Mouse (Mus musculus): Measurements from ENCODE around the gene 9130213A22Rik. TPM values are rescaled to one million over a fixed set of nuclear protein-coding genes. Genes with fewer than 3 reads are reported as not detected.

Gene 9130213A22Rik
- total and polyA plus RNA-seq, 3 experiments = 0.25 to 1.4 (median 0.82) TPM

DNA sequence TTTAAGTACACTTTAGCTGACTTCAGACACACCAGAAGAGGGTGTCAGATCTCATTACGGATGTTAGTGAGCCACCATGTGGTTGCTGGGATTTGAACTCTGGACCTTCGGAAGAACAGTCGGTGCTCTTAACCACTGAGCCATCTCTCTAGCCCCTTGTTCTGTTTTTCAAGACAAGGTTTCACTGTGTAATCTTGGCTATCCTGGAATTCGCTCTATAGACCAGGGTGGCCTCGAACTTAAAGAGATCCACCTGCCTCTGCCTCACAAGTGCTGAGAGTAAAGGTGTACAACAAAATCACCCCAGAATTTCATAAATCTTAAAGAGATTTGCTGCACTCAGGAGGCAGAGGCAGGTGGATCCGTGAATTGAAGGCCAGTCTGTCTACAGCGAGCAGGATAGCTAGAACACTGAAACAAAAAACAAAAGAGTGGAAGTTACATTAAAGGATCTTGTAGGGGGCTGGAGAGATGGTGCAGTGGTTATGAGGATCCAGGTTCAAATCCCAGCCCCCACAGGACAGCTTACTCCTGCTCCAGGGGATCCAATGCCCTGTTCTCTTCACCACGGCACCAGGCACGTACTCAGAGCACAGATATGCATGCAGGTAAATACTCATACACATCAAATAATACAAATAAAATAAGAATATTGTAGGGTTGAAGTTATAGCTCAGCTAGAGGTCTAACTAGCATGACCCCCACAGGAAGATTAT lies 46.5 kb downstream of the 9130213A22Rik start:
- peaks cover 58% of the 10 kb centered on the region for H3K4me1 ChIP-seq (ENCODE audit: insufficient read depth, low read depth, low read length)
- TF ChIP-seq GATA2 (IDR thresholded peaks at IDR 0.05; ENCODE audit: borderline replicate concordance, low read depth, low read length) = no peak
- no peak for TF ChIP-seq TAL1 (conservative IDR thresholded peaks at IDR 0.05; ENCODE audit: low read depth, low read length)
- no peak for TF ChIP-seq GATA1 (IDR thresholded peaks at IDR 0.05; ENCODE audit: borderline replicate concordance, low read length)
- TF ChIP-seq POLR2AphosphoS5 (IDR thresholded peaks at IDR 0.05; ENCODE audit: insufficient replicate concordance, low read depth, low read length) = no peak
- no peak for TF ChIP-seq CTCF (IDR thresholded peaks at IDR 0.05; ENCODE audit: low read depth, low read length)
- 0 out of 2 replicates have a peak, but pooled peaks cover 3% of the 10 kb centered on the region for H3K27me3 ChIP-seq (ENCODE audit: insufficient read depth, low read length)
- no peaks in the 10 kb centered on the region for H3K9me3 ChIP-seq (replicated peaks)
- ATAC-seq (ENCODE audit: extremely low read depth, insufficient number of reproducible peaks, low FRiP score, poor library complexity, severe bottlenecking) (no peak), DNase-seq (ENCODE audit: low spot score) (no peak)
- H3K36me3 ChIP-seq (replicated peaks) = no peaks in the 10 kb centered on the region
- H3K4me3 ChIP-seq (ENCODE audit: low read depth, low read length) = no peak overlapping the region

DNA sequence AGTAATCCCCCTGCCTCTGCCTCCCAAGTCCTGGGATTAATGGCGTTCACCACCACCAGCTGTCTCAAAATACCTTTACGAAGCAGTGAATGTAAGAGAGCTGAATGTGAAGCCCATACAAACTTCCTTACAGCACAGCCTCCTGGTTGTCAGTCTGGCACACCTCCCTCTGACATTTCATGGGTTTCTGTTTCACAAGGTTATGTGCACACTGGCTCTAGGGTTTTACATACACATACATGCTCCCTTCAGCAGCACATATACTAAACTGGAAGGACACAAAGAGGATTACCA lies 47.7 kb downstream of the 9130213A22Rik start:
- TF ChIP-seq GATA1 (IDR thresholded peaks at IDR 0.05; ENCODE audit: borderline replicate concordance, low read length) (no peak), GATA2 (IDR thresholded peaks at IDR 0.05; ENCODE audit: borderline replicate concordance, low read depth, low read length) (no peak), TAL1 (conservative IDR thresholded peaks at IDR 0.05; ENCODE audit: low read depth, low read length) (no peak), CTCF (IDR thresholded peaks at IDR 0.05; ENCODE audit: low read depth, low read length) (no peak), POLR2AphosphoS5 (IDR thresholded peaks at IDR 0.05; ENCODE audit: insufficient replicate concordance, low read depth, low read length) (no peak)
- Histone ChIP-seq H3K36me3 (replicated peaks) (no peaks in the 10 kb centered on the region), H3K9me3 (replicated peaks) (no peaks in the 10 kb centered on the region), H3K4me1 (ENCODE audit: insufficient read depth, low read depth, low read length) (peaks cover 61% of the 10 kb centered on the region), H3K4me3 (ENCODE audit: low read depth, low read length) (no peak overlapping the region), H3K27me3 (ENCODE audit: insufficient read depth, low read length) (0 out of 2 replicates have a peak, but pooled peaks cover 3% of the 10 kb centered on the region)
- DNase-seq (ENCODE audit: low spot score) (no peak), ATAC-seq (ENCODE audit: extremely low read depth, insufficient number of reproducible peaks, low FRiP score, poor library complexity, severe bottlenecking) (no peak)

DNA sequence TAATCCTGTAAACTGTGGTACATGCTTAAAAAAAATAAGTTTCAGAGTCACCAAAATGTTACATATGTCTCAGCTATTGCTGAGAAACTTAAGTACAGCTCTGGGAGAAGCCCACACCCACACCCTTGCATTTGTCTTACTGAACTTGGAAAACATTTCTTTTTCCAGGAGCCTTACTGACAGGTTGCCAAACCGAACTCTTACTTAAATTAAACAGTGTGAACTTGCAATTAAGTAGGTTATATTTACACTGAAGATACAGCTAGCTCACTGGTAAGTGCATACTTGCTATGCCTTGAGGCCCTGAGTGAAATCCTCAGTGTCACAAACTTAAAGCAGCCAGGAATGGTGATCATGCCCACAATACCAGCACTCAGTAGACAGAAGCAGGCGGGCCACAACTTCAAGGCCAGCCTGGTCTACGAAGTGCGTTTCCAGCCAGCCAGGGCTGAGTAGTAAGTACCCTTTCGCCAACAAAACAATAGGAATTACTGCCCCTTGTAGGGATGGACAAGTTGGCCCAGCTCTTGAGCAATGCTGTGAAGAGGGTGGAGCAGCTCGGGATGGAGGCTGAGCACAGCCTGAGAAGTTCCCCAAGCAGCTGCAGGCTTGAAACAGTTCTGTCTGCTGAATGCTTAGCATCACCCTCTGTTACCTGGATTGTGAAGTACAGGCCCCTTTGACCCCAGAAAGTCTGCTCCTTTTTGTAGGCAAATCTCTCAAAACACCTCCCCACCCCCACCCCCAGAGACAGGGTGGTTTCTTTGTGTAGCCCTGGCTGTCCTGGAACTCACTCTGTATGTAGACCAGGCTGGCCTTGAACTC lies 48.2 kb downstream of the 9130213A22Rik start:
- H3K36me3 ChIP-seq (replicated peaks) = no peaks in the 10 kb centered on the region
- no peak for DNase-seq (ENCODE audit: low spot score)
- no peak for TF ChIP-seq CTCF (IDR thresholded peaks at IDR 0.05; ENCODE audit: low read depth, low read length)
- peak; percentile 14; the same call in 1 of the 2 replicates for TF ChIP-seq POLR2AphosphoS5 (IDR thresholded peaks at IDR 0.05; ENCODE audit: insufficient replicate concordance, low read depth, low read length)
- no peak for ATAC-seq (ENCODE audit: extremely low read depth, insufficient number of reproducible peaks, low FRiP score, poor library complexity, severe bottlenecking)
- H3K27me3 ChIP-seq (ENCODE audit: insufficient read depth, low read length) = 0 out of 2 replicates have a peak, but pooled peaks cover 3% of the 10 kb centered on the region
- H3K9me3 ChIP-seq (replicated peaks) = no peaks in the 10 kb centered on the region
- H3K4me1 ChIP-seq (ENCODE audit: insufficient read depth, low read depth, low read length) = peaks cover 63% of the 10 kb centered on the region
- no peak overlapping the region; the same call in 1 of the 2 replicates for H3K4me3 ChIP-seq (ENCODE audit: low read depth, low read length)

DNA sequence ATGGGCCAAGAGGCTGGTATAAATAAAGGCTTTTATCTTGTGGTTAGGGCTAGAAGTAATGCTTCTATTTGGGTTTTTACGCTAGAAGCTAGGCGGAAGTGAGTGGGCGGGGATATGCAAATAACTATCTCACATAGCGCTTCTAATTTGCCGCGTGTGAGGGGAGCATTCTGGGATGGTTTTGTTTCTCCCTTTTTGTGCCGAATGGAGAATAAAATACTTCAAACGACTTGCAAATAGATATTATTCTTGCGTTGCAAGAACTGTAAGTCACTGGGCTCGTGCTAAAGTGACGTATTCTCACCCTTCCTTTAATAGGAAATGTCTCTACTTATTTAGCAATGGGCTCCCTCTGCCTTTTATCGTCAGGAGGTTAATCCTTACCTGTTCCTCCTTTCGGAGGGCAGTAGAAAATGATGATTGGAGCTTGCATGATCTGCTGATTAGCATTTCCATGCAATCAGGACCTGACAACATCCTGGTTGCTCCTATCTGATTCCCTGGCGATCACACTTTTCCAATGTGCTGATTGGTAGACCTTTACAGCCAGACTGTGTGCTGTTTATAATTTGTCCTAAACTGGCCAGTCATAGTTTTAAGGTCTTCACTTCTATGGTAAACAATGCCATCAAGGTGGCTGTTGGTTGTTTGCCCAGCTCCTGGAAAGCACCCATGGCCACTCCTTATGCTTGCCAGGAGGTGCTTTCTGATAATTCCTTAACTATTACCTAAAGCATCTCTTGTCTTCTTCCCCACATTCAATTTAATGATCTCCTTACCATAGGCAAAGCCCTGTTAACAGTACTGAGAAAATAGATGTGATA lies 49.1 kb downstream of the 9130213A22Rik start:
- no peak overlapping the region for H3K4me3 ChIP-seq (ENCODE audit: low read depth, low read length)
- DNase-seq (ENCODE audit: low spot score) = peak; percentile 82

DNA sequence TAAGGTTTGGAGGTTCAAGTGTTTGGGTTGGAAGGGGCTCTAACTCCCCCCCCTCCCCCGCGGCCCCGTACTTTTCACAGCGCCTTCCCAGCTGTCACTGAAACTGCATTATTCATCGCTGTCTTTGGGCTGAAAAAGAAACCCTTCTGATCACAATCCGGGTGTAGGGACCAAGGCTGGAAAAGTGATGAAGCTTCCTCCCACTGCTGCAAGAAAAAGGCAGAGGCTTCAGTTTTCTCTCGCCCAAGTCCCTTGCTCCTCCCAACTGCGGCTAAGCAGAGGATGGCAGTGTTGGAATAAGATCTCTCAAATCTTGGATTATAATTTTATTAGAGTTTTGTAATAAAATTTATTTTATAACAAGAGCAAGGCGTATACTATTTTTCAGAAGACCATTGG lies 49.7 kb downstream of the 9130213A22Rik start:
- 0 out of 2 replicates have a peak, but pooled peaks cover 3% of the 10 kb centered on the region for H3K27me3 ChIP-seq (ENCODE audit: insufficient read depth, low read length)
- H3K4me3 ChIP-seq (ENCODE audit: low read depth, low read length) = peak overlapping the region; percentile 61; the same call in 1 of the 2 replicates
- H3K9me3 ChIP-seq (replicated peaks) = no peaks in the 10 kb centered on the region
- DNase-seq (ENCODE audit: low spot score) (no peak), ATAC-seq (ENCODE audit: extremely low read depth, insufficient number of reproducible peaks, low FRiP score, poor library complexity, severe bottlenecking) (no peak)
- TF ChIP-seq CTCF (IDR thresholded peaks at IDR 0.05; ENCODE audit: low read depth, low read length) (no peak), TAL1 (conservative IDR thresholded peaks at IDR 0.05; ENCODE audit: low read depth, low read length) (no peak), GATA1 (IDR thresholded peaks at IDR 0.05; ENCODE audit: borderline replicate concordance, low read length) (no peak), GATA2 (IDR thresholded peaks at IDR 0.05; ENCODE audit: borderline replicate concordance, low read depth, low read length) (no peak), POLR2AphosphoS5 (IDR thresholded peaks at IDR 0.05; ENCODE audit: insufficient replicate concordance, low read depth, low read length) (no peak)
- peaks cover 56% of the 10 kb centered on the region for H3K4me1 ChIP-seq (ENCODE audit: insufficient read depth, low read depth, low read length)
- H3K36me3 ChIP-seq (replicated peaks) = no peaks in the 10 kb centered on the region

More for the DNA sequence above, 49.1 kb downstream of the 9130213A22Rik start:
- no peaks in the 10 kb centered on the region for H3K36me3 ChIP-seq (replicated peaks)
- H3K9me3 ChIP-seq (replicated peaks) = no peaks in the 10 kb centered on the region
- ATAC-seq (ENCODE audit: extremely low read depth, insufficient number of reproducible peaks, low FRiP score, poor library complexity, severe bottlenecking) = peak; percentile 79
- TF ChIP-seq POLR2AphosphoS5 (IDR thresholded peaks at IDR 0.05; ENCODE audit: insufficient replicate concordance, low read depth, low read length) (peak; percentile 100), CTCF (IDR thresholded peaks at IDR 0.05; ENCODE audit: low read depth, low read length) (no peak), GATA1 (IDR thresholded peaks at IDR 0.05; ENCODE audit: borderline replicate concordance, low read length) (no peak), GATA2 (IDR thresholded peaks at IDR 0.05; ENCODE audit: borderline replicate concordance, low read depth, low read length) (0 out of 2 replicates have a peak, but pooled peaks have one; percentile 58)
- 0 out of 2 replicates have a peak, but pooled peaks cover 3% of the 10 kb centered on the region for H3K27me3 ChIP-seq (ENCODE audit: insufficient read depth, low read length)
- H3K4me1 ChIP-seq (ENCODE audit: insufficient read depth, low read depth, low read length) = peaks cover 59% of the 10 kb centered on the region
